Comparison of ENCODE assay signal across 8 mouse cellular contexts in the genomic region with DNA sequence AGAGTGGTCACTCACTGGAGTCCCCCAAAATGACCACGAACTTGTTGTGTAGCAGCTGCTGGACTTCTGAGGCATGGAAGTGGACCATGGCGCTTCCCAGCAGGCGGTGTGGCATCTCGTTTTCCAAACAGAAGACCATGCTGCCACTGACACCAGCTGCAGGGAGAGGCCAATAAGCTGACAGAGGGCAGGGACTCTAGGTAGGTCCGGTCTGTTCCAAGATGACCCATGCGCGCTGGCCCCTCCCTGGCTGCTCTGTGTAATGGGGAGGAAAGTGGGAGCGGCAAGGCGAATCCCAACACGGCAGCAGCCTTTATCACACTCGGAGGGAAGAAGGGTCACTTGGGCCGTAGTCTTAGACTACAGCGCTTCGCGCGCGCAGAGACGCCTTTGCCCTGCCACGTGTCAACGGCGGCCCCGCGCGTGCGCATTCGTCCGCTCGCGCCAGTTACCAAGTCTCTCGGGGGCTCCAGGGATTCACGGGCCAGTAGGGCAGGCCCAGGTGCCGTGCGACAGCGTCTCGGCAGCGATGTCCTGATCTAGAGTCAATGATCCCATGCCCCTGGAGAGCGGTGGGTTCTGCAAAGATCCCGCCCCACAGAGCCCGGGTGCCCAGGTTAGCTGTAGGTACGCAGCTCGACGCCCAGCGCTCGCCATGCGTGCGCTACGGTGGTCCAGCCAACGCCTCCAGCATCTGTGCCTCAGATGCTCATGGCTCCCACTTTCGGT. TPM values are rescaled to one million over a fixed set of nuclear protein-coding genes. Genes with fewer than 3 reads are reported as not detected.
DNase-seq lines count a peak whose midpoint lies in the region; ATAC-seq lines count a peak whose summit lies in the region.

No protein-coding gene starts in this region.

- peak overlapping the region; percentile 88 for H3K27ac ChIP-seq in intestine, embryonic 14.5 days (ENCODE audit: low read depth)

- peak overlapping the region; percentile 64 for H3K9ac ChIP-seq in intestine, embryonic 14.5 days (ENCODE audit: low read length)

- DNase-seq in embryo, embryonic 10 days (ENCODE audit: low spot score) = peak; percentile 90
- no peak for DNase-seq in embryo, embryonic 9.5 days (ENCODE audit: extremely low spot score)
- peak; percentile 81 to 82 for DNase-seq in cerebellum, postnatal 36 days
- peak; percentile 48 to 72 for DNase-seq in gastrocnemius, adult 8-10 months (ENCODE audit: low spot score in 2 of 2)
- no peak for DNase-seq in intestine, embryonic 14.5 days (ENCODE audit: low spot score)
- peak; percentile 83 to 85 for DNase-seq in left cerebral cortex, postnatal 25 days (ENCODE audit: low spot score in 2 of 2)
- DNase-seq in right cerebral cortex, postnatal 4 days = peak; percentile 85

- ATAC-seq in intestine, embryonic 14.5 days (replicated peaks; ENCODE audit: low FRiP score, low TSS enrichment, low read depth) = peak; percentile 67
- ATAC-seq in megakaryocyte progenitor cell, adult 5-6 weeks (replicated peaks; ENCODE audit: poor library complexity) = peak; percentile 57

- H3K4me3 ChIP-seq in intestine, embryonic 14.5 days (ENCODE audit: low read depth, low read length) = peak overlapping the region; percentile 56

- WGBS in intestine, embryonic 14.5 days = 14% methylated on average over 49 of the region's 49 CpGs

- H3K36me3 ChIP-seq in intestine, embryonic 14.5 days (ENCODE audit: control insufficient read depth, insufficient read depth, low read length) = peaks cover 18% of the 10 kb centered on the region

- H3K27me3 ChIP-seq in intestine, embryonic 14.5 days (replicated peaks; ENCODE audit: control insufficient read depth, insufficient read depth, low read length) = no peaks in the 10 kb centered on the region

- peaks cover 6% of the 10 kb centered on the region; the same call in 1 of the 2 replicates for H3K4me1 ChIP-seq in intestine, embryonic 14.5 days (replicated peaks; ENCODE audit: control insufficient read depth, insufficient read depth, low read length)

- no peaks in the 10 kb centered on the region for H3K9me3 ChIP-seq in intestine, embryonic 14.5 days (ENCODE audit: control insufficient read depth, low read length)

- H3K4me2 ChIP-seq in intestine, embryonic 14.5 days (ENCODE audit: low read length) = peak overlapping the region; percentile 92

- intact Hi-C loops in left cerebral cortex, postnatal 25 days (cut with DNase I) = no loop called here

RNA-seq across cellular contexts. Expression of a gene that starts 0.6 kb away (rescaled TPM):
- total RNA-seq in gastrocnemius, adult 8-10 months (2022) = 10 to 100 TPM; 13.2 to 20.5 (median 18.2) TPM
- 62.7 and 78.0 TPM in 2 replicates for polyA plus RNA-seq in intestine, embryonic 14.5 days (2014; fragmentation: Nextera tagmentation; extraction: Ambion mirVana)
- 10 to 100 TPM; 83.5 to 88.3 TPM for total RNA-seq in left cerebral cortex, postnatal 25 days (2021)
- 102 and 115 TPM in 2 replicates for total RNA-seq in megakaryocyte progenitor cell, adult 5-6 weeks (2015)
- total RNA-seq in megakaryocyte progenitor cell, adult 5-6 weeks (2017) = 124 and 152 TPM in 2 replicates

RNA-seq across cellular contexts. Expression of a gene that starts 0.9 kb away (rescaled TPM):
- total RNA-seq in gastrocnemius, adult 8-10 months (2022) = 1 to 10 TPM; 3.7 to 6.2 (median 3.8) TPM
- polyA plus RNA-seq in intestine, embryonic 14.5 days (2014; fragmentation: Nextera tagmentation; extraction: Ambion mirVana) = 10.1 and 11.7 TPM in 2 replicates
- total RNA-seq in left cerebral cortex, postnatal 25 days (2021) = 10 to 100 TPM; 20.2 to 23.1 TPM
- 10.3 and 15.5 TPM in 2 replicates for total RNA-seq in megakaryocyte progenitor cell, adult 5-6 weeks (2015)
- 11.7 and 13.6 TPM in 2 replicates for total RNA-seq in megakaryocyte progenitor cell, adult 5-6 weeks (2017)

RNA-seq across cellular contexts. Expression of a gene that starts 17.3 kb away (rescaled TPM):
- total RNA-seq in gastrocnemius, adult 8-10 months (2022) = not detected
- polyA plus RNA-seq in intestine, embryonic 14.5 days (2014; fragmentation: Nextera tagmentation; extraction: Ambion mirVana) = not detected in 2 replicates
- not detected for total RNA-seq in left cerebral cortex, postnatal 25 days (2021)
- not detected in 2 replicates for total RNA-seq in megakaryocyte progenitor cell, adult 5-6 weeks (2015)
- total RNA-seq in megakaryocyte progenitor cell, adult 5-6 weeks (2017) = not detected in 2 replicates

RNA-seq across cellular contexts. Expression of a gene that starts 18.5 kb away (rescaled TPM):
- not detected for total RNA-seq in gastrocnemius, adult 8-10 months (2022)
- polyA plus RNA-seq in intestine, embryonic 14.5 days (2014; fragmentation: Nextera tagmentation; extraction: Ambion mirVana) = 0.52 TPM in 1 of 2 replicates, not detected in the other
- total RNA-seq in left cerebral cortex, postnatal 25 days (2021) = not detected
- total RNA-seq in megakaryocyte progenitor cell, adult 5-6 weeks (2015) = not detected in 2 replicates
- total RNA-seq in megakaryocyte progenitor cell, adult 5-6 weeks (2017) = not detected in 2 replicates

RNA-seq across cellular contexts. Expression of a gene that starts 18.5 kb away (rescaled TPM):
- total RNA-seq in gastrocnemius, adult 8-10 months (2022) = not detected
- not detected in 2 replicates for polyA plus RNA-seq in intestine, embryonic 14.5 days (2014; fragmentation: Nextera tagmentation; extraction: Ambion mirVana)
- total RNA-seq in left cerebral cortex, postnatal 25 days (2021) = not detected
- total RNA-seq in megakaryocyte progenitor cell, adult 5-6 weeks (2015) = not detected in 2 replicates
- total RNA-seq in megakaryocyte progenitor cell, adult 5-6 weeks (2017) = not detected in 2 replicates

Comparison
In these comparisons a context has a peak if more than half of its experiments do, and no peak if none do; other contexts are left out.
1. DNase-seq: peak in embryo, embryonic 10 days (single experiment), cerebellum, postnatal 36 days (2 of 2), gastrocnemius, adult 8-10 months (2 of 2), left cerebral cortex, postnatal 25 days (2 of 2) and right cerebral cortex, postnatal 4 days (single experiment); none in embryo, embryonic 9.5 days (single experiment) and intestine, embryonic 14.5 days (single experiment).